Mouse (Mus musculus) C2C12 (cell line): ENCODE results near the gene Entpd1.

Experiments used
- CTCF ChIP-seq: IDR thresholded peaks from one replicate; pipeline ENCODE4 v1.5.1; 2011; ENCODE audit not compliant: control insufficient read depth, insufficient read depth, insufficient read length
- MAX ChIP-seq: IDR thresholded peaks from one replicate; pipeline ENCODE4 v1.6.1; 2011; ENCODE audit warnings: mild to moderate bottlenecking, control low read depth
- MYOD1 ChIP-seq: IDR thresholded peaks from one replicate; pipeline ENCODE4 v1.6.1; 2011; ENCODE audit warnings: low read depth; ENCODE audit not compliant: control insufficient read depth, insufficient read length

- TF ChIP-seq MYOD1 (no peak), CTCF (no peak), MAX (no peak)
These were observed 116.0 kb downstream of the Entpd1 start for GRCm38 (mm10) chr19:40728213-40728612.
